Mouse (Mus musculus): ENCODE measurements around the gene Cdh4.

DNA sequence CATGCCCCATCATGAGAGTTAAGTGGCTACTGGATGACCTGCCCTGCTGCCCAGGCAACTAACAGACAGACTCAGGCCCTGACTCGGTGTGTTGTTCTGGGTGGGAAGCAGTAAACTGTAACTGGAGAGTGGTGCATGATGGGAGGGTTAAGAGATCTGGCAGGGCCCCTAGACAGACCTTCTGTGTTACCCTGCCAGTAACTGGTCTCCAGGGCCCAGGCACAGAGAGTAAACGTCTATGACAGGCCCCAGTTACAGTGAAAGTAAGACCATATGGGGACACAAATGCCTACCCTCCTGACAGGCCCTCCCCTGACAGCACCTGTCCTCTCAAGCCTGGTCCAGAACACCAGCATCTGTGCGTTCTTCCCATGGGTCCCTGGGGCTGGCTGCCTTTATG is 420.4 kb downstream of the Cdh4 start:
- TF ChIP-seq POLR2A (IDR thresholded peaks at IDR 0.05; ENCODE audit: low read depth, low read length) = no peak
- no peak for TF ChIP-seq CTCF (IDR thresholded peaks at IDR 0.05; ENCODE audit: borderline replicate concordance, insufficient read depth, low read length)

Measured in embryonic fibroblast, embryonic 13.5 days (primary cell).